Mouse (Mus musculus): ENCODE results near the gene Skida1. TPM values are rescaled to one million over a fixed set of nuclear protein-coding genes. Genes with fewer than 3 reads are reported as not detected.

The Skida1 gene
- polyA plus RNA-seq, 1 experiment from 2014 or later: 6.6 TPM

Small RNA genes lying within 50 kb of the gene (microRNA-seq; reads per million reads assigned to microRNA genes)
- 5.3 reads per million, percentile 20 among the genes with 10 or more reads in this experiment for gene Mir7655

Other genes with a start within 250 kb of the Skida1 start
- not detected in 2 replicates for gene H2al2a, start 52.1 kb downstream of the Skida1 start, polyA plus RNA-seq (2015; fragmentation: Nextera tagmentation; extraction: Ambion mirVana)
- 11.3 and 12.0 TPM in 2 replicates for gene A930004D18Rik, start 11.3 kb downstream of the Skida1 start, polyA plus RNA-seq (2015; fragmentation: Nextera tagmentation; extraction: Ambion mirVana)
- gene Mllt10, start 6.2 kb upstream of the Skida1 start, polyA plus RNA-seq (2015; fragmentation: Nextera tagmentation; extraction: Ambion mirVana): 32.5 and 42.5 TPM in 2 replicates